Mouse (Mus musculus): ENCODE results near the gene Ech1.

DNA sequence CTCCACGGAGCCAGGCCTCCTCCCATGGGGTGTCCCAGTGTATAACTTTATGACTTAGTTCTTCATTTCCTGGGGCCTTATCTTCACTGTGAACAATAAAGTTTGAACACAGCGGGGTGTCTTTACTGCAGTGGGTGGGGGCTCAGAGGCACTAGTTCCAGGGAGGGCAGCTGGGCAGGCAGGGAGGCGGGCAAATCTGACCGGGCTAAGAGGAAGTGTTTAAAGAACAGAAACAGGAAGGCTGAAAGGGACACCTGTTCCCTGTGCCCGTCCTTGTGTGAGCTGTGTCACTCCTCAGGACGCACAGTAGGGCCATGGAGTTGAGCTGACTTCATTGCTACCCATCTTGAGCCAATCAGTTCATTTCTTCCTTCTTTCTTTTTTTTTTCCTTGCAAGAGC is 7.1 kb downstream of the Ech1 start:
- TF ChIP-seq EP300 (optimal IDR thresholded peaks at IDR 0.05) (no peak), CTCF (IDR thresholded peaks at IDR 0.05; ENCODE audit: low read depth) (no peak)
